Mouse (Mus musculus): Measurements from ENCODE around the gene Strada.
"Not testable (repeated sequence)": the region's sequence is repeated elsewhere in the genome, so short reads cannot be mapped to it uniquely, and the experiment has no call there.

The Strada gene

GRCm38 (mm10) chr11:106154091-106154490 lies 47.9 kb downstream of the Strada start:
- no peak for DNase-seq

DNA sequence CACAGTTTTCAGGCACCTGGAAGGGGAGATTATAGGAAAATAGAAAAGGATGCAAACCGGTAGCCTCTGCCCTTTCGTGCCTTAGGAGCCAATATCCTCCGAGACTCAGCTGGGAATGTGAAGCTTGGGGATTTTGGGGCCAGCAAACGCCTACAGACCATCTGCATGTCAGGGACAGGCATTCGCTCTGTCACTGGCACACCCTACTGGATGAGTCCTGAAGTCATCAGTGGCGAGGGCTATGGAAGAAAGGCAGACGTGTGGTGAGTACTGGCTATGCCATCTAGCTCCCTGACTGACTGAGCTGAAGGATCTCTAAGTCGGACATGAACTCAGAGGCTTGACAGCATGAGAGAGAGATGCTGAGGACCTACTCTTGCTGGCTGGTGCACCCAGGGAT lies 49.8 kb downstream of the Strada start:
- no peak for DNase-seq

GRCm38 (mm10) chr11:106151219-106151618 lies 50.7 kb downstream of the Strada start:
- no peak for DNase-seq

GRCm38 (mm10) chr11:106134580-106135528 lies 67.1 kb downstream of the Strada start:
- no peak for DNase-seq

DNA sequence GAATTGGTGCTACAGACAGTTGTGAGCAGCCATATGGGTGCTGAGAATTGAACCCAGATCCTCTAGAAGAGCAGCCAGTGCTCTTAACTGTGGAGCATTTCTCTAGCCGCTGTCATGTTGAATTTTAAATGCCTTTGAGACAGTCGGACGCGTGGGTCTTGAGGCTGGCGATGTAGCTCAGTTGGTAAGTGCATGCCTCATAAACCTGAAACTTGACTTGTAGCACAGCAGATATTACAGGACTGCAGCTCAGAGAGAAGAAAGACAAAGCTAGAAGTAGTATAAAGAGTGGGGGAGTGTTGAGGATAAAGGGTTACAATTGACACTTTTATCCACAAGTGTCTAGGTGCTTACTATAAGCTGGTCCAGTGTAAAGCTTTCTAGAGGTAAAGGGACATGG lies 69.5 kb downstream of the Strada start:
- no peak for DNase-seq

DNA sequence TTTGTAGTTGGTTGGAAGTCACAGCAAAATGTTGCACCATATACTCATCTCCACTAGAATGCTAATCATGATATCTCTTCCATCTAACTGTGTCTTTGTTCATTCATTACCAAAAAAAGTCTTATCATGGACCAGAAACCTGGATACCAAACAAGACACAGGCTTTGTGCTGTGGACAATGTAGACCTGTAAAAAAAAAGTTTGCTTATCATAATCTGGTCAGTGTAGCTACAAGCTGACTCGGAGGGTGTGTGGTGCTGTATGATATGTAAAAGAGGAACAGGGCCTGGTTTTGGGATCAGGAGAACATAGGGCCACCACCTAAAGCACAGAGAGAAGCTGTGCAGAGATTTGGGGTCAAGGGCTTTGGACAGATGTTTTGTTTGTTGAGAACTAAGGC lies 72.5 kb downstream of the Strada start:
- no peak for DNase-seq

GRCm38 (mm10) chr11:106126727-106127373 lies 75.1 kb downstream of the Strada start:
- not testable (repeated sequence) for DNase-seq

DNA sequence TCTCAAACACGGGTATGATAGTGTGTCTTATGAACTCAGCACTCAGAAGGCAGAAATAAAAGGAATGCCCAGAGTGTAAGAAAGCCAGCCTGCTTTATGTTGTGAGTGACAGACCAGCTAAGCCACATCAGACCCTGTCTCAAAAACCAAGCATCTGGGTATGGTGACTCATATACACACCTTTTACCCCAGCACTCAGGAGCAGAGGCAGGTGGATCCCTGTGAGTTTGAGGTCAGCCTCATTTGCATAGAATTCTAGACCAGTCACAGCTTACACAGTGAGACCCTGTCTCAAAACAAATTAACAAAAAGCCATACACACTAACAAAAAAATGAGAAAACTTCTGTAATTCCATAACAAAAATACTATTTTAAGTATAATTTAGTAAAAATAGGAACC lies 76.1 kb downstream of the Strada start:
- no peak for DNase-seq

DNA sequence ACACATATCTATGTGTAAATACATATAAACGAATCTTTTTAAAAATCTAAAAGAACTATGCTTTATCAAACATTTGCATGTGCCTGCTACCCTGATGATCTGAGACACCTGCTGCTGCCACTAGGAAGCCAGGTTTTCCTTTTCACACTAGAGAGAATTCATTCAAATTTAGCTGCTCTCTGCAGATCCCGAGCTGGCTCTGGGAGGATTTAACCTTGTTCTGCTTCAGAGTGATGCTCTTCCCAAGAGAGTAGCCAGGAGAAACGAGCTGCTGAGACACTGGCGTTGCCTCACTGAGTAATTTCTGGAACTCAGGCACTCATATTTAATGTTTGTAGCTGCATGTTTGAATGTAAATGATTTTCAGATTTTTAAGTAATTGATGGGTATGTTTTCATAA lies 77.2 kb downstream of the Strada start:
- no peak for DNase-seq

DNA sequence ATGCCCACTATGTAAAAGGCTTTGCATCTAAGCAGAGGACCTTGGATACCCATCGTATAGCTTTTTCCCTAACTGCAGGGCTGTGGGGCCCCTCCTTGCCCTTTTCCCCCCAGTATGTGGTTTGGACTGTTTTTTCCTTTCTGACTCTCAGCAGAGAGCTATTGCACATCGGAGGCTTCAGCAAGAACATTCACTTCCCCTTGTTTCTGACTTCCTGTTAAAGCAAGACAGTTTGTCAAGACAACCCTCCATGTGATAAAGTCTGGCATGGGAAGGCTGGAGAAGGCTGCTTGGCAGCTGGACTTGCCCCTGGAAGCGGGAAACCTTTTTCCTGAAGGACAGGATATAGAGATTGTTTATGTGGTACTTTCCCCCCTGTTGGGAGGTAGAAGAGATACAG lies 79.2 kb downstream of the Strada start:
- DNase-seq, result peak; percentile 36

DNA sequence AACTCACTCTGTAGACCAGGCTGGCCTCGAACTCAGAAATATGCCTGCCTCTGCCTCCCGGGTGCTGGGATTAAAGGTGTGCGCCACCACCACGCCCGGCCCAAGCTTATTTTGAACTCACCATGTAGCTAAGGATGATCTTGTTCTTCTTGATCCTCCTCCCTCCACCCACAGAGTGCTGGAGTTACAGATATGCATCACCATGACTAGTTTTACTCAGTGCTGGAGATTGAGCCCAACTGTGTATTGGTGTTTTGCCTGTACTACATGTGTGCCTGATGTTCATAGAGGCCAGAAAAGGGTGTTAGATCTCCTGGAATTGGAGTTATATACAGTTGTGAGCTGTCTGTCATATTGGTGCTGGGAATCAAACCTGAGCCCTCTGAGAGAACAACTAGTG lies 79.7 kb downstream of the Strada start:
- no peak for DNase-seq

Data from thymus, postnatal 4 days (tissue).